Mouse (Mus musculus) adrenal gland, postnatal 36 days (tissue): ENCODE results near the gene Tm2d1. TPM values are rescaled to one million over a fixed set of nuclear protein-coding genes. Genes with fewer than 3 reads are reported as not detected.
"Not testable (repeated sequence)": the region's sequence is repeated elsewhere in the genome, so short reads cannot be mapped to it uniquely, and the experiment has no call there.

Experiments used
- DNase-seq, 2 experiments: peaks; one replicate each; pipeline ENCODE4 v3.0.0; 2021; ENCODE audit warnings: mixed read lengths in 1 of 2
- long read RNA-seq, 2 experiments: library from polyadenylated mRNA; stranded (forward); transcript quantifications; one replicate each; pipeline ENCODE4 v2.0.0; 2021; ENCODE audit warnings: borderline sequencing depth in 2 of 2
- total RNA-seq, 2 experiments: library from RNA; stranded (reverse); gene quantifications; 2 replicates each; pipeline ENCODE4 v1.2.3; 2021

Gene Tm2d1
- total RNA-seq = 10 to 100 TPM; 36.7 to 44.0 TPM
- long read RNA-seq, experiment 1, transcript Tm2d1-202 (7 exons, 1,027 nt) = major isoform, 67 of 70 reads
- long read RNA-seq, experiment 1, partial matches to known transcripts = 1 of 70 reads
- long read RNA-seq, experiment 1, other reads (novel, unspliced or antisense) = 0 of 70 reads
- long read RNA-seq, experiment 2, transcript Tm2d1-202 (7 exons, 1,027 nt) = major isoform, 25 of 27 reads
- long read RNA-seq, experiment 2, partial matches to known transcripts = 0 of 27 reads
- long read RNA-seq, experiment 2, other reads (novel, unspliced or antisense) = 2 of 27 reads

- DNase-seq = peak; percentile 87 to 90
Observed at GRCm38 (mm10) chr4:98382716-98383424, at the start of gene Tm2d1. TSS of gene Tm2d1 (minus strand) at chr4:98383306.

GRCm38 (mm10) chr4:98428371-98428770 is 45.3 kb upstream of the Tm2d1 start:
- DNase-seq = no peak

GRCm38 (mm10) chr4:98415150-98415549 is 32.0 kb upstream of the Tm2d1 start:
- DNase-seq = not testable (repeated sequence)

GRCm38 (mm10) chr4:98408455-98408854 is 25.3 kb upstream of the Tm2d1 start:
- DNase-seq = no peak

GRCm38 (mm10) chr4:98404412-98404811 is 21.3 kb upstream of the Tm2d1 start:
- no peak for DNase-seq

- DNase-seq = no peak
Observed at GRCm38 (mm10) chr4:98403492-98403891, 20.4 kb upstream of the Tm2d1 start.

- DNase-seq = no peak
Observed at GRCm38 (mm10) chr4:98401584-98401962, 18.5 kb upstream of the Tm2d1 start.

GRCm38 (mm10) chr4:98400926-98401583 is 17.9 kb upstream of the Tm2d1 start:
- DNase-seq = no peak

GRCm38 (mm10) chr4:98395690-98396437 is 12.8 kb upstream of the Tm2d1 start, which contains the start of gene Patj:
TSS of gene Patj (plus strand) at chr4:98395785.
- peak; percentile 63 to 80 for DNase-seq

GRCm38 (mm10) chr4:98395346-98395689 is 12.2 kb upstream of the Tm2d1 start:
- DNase-seq = no peak

GRCm38 (mm10) chr4:98385036-98385435 is 1.9 kb upstream of the Tm2d1 start:
- DNase-seq = no peak

GRCm38 (mm10) chr4:98376943-98377342 is 6.2 kb downstream of the Tm2d1 start:
- DNase-seq = no peak

GRCm38 (mm10) chr4:98375401-98375800 is 7.7 kb downstream of the Tm2d1 start:
- DNase-seq = peak in 1 of 2 experiments; percentile 13

GRCm38 (mm10) chr4:98358034-98358809 is 24.9 kb downstream of the Tm2d1 start:
- no peak for DNase-seq

GRCm38 (mm10) chr4:98348580-98348979 is 34.5 kb downstream of the Tm2d1 start:
- DNase-seq = no peak

GRCm38 (mm10) chr4:98345783-98346182 is 37.3 kb downstream of the Tm2d1 start:
- DNase-seq = no peak

- DNase-seq = no peak
Observed at GRCm38 (mm10) chr4:98339992-98340564, 43.0 kb downstream of the Tm2d1 start.

- no peak for DNase-seq
Observed at GRCm38 (mm10) chr4:98338636-98339630, 44.2 kb downstream of the Tm2d1 start.

GRCm38 (mm10) chr4:98337197-98337596 is 45.9 kb downstream of the Tm2d1 start:
- no peak for DNase-seq

- no peak for DNase-seq
Observed at GRCm38 (mm10) chr4:98335726-98336125, 47.4 kb downstream of the Tm2d1 start.
